Mouse (Mus musculus): ENCODE measurements at regions not wholly inside any gene's neighbourhood (a gene's known extent, or its start where the extent isn't known, plus 50 kb on each side); places are given as distances from the start of the nearest gene placed in this dataset.

- Histone ChIP-seq H3K36me3 (ENCODE audit: control insufficient read depth in 1 of 2, insufficient read depth in 2 of 2, low read length in 2 of 2) (peaks cover 0 to 2% of the 10 kb centered on the region in 2 experiments; a peak in 1 of 4 replicates), H3K27me3 (ENCODE audit: control insufficient read depth in 1 of 2, insufficient read depth in 2 of 2, low read length in 2 of 2) (no peaks in the 10 kb centered on the region), H3K4me1 (ENCODE audit: control insufficient read depth in 1 of 2, insufficient read depth in 2 of 2, low read length in 2 of 2) (0 out of 4 replicates have a peak, but pooled peaks cover 0 to 5% of the 10 kb centered on the region in 2 experiments), H3K4me3 (ENCODE audit: control insufficient read depth in 1 of 2, insufficient read depth in 1 of 2, low read depth in 2 of 2, low read length in 2 of 2) (no peak overlapping the region), H3K79me2 (ENCODE audit: control insufficient read depth, insufficient read depth, low read length, poor library complexity) (no peaks in the 10 kb centered on the region), H3K9me3 (replicated peaks; ENCODE audit: insufficient read depth, low read length) (no peaks in the 10 kb centered on the region), H3K9ac (ENCODE audit: control insufficient read depth, low read depth, low read length, poor library complexity, severe bottlenecking) (no peak overlapping the region), H3K27ac (ENCODE audit: control insufficient read depth, low read depth, low read length) (no peak overlapping the region)
- TF ChIP-seq KAT2A (conservative IDR thresholded peaks at IDR 0.05; ENCODE audit: low read depth, low read length), result no peak
- no peak for TF ChIP-seq HCFC1 (IDR thresholded peaks at IDR 0.05; ENCODE audit: low read depth, low read length)
- no peak for DNase-seq (ENCODE audit: low read depth, low spot score)
These were observed 88.5 kb upstream of the Akt3 start for GRCm38 (mm10) chr1:177346540-177346939.

GRCm38 (mm10) chr1:177345540-177345939 lies 87.5 kb upstream of the Akt3 start:
- DNase-seq (ENCODE audit: low read depth, low spot score), result no peak
- Histone ChIP-seq H3K9ac (ENCODE audit: control insufficient read depth, low read depth, low read length, poor library complexity, severe bottlenecking) (no peak overlapping the region), H3K36me3 (ENCODE audit: control insufficient read depth in 1 of 2, insufficient read depth in 2 of 2, low read length in 2 of 2) (peaks cover 0 to 2% of the 10 kb centered on the region in 2 experiments; a peak in 1 of 4 replicates), H3K4me1 (ENCODE audit: control insufficient read depth in 1 of 2, insufficient read depth in 2 of 2, low read length in 2 of 2) (0 out of 4 replicates have a peak, but pooled peaks cover 0 to 5% of the 10 kb centered on the region in 2 experiments), H3K27ac (ENCODE audit: control insufficient read depth, low read depth, low read length) (no peak overlapping the region), H3K9me3 (replicated peaks; ENCODE audit: insufficient read depth, low read length) (no peaks in the 10 kb centered on the region), H3K27me3 (ENCODE audit: control insufficient read depth in 1 of 2, insufficient read depth in 2 of 2, low read length in 2 of 2) (no peaks in the 10 kb centered on the region), H3K79me2 (ENCODE audit: control insufficient read depth, insufficient read depth, low read length, poor library complexity) (no peaks in the 10 kb centered on the region), H3K4me3 (ENCODE audit: control insufficient read depth in 1 of 2, insufficient read depth in 1 of 2, low read depth in 2 of 2, low read length in 2 of 2) (no peak overlapping the region)
- TF ChIP-seq MAFK (IDR thresholded peaks at IDR 0.05; ENCODE audit: borderline replicate concordance, low read depth, low read length) (no peak), RCOR1 (IDR thresholded peaks at IDR 0.05; ENCODE audit: low read depth, low read length) (no peak), ZNF384 (IDR thresholded peaks at IDR 0.05; ENCODE audit: low read depth, low read length) (no peak), MAZ (IDR thresholded peaks at IDR 0.05; ENCODE audit: low read depth, low read length) (no peak), POLR2A (IDR thresholded peaks at IDR 0.05; ENCODE audit: control insufficient read depth in 1 of 2, insufficient read depth in 1 of 2, low read depth in 1 of 2, low read length in 2 of 2, poor library complexity in 1 of 2) (no peak)

DNA sequence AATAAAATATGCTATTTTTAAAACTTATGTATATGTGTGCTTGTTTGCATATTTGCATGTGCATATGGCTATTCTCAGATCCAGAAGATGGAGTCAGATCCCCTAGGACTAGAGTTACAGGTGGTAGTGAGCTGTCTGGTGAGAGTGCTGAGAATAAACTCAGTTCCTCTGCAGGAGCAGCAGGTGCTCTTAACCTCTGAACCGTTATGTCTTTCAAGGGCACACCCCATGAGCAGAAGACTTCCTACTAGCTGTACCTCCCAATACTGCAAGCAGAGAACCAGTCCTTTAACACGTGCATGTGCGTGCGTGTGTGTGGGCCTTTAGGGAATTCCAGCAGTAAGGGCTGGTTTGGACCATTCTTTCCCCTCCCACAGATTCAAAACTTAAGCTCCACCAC lies 85.9 kb upstream of the Akt3 start:
- H3K4me3 ChIP-seq (ENCODE audit: control insufficient read depth in 1 of 2, insufficient read depth in 1 of 2, low read depth in 2 of 2, low read length in 2 of 2), result no peak overlapping the region
- no peak overlapping the region for H3K27ac ChIP-seq (ENCODE audit: control insufficient read depth, low read depth, low read length)
- TF ChIP-seq UBTF (IDR thresholded peaks at IDR 0.05; ENCODE audit: borderline replicate concordance, insufficient read depth, low read depth, low read length), result no peak
- no peak for TF ChIP-seq POLR2AphosphoS2 (IDR thresholded peaks at IDR 0.05; ENCODE audit: low read length)
- no peak for TF ChIP-seq BHLHE40 (IDR thresholded peaks at IDR 0.05; ENCODE audit: borderline replicate concordance, low read depth, low read length)
- no peak for TF ChIP-seq ZC3H11A (IDR thresholded peaks at IDR 0.05; ENCODE audit: low read depth, low read length)
- no peak for TF ChIP-seq ZMIZ1 (IDR thresholded peaks at IDR 0.05; ENCODE audit: low read depth, low read length)
- TF ChIP-seq MAX (IDR thresholded peaks at IDR 0.05; ENCODE audit: low read length), result no peak
- no peak for TF ChIP-seq KAT2A (conservative IDR thresholded peaks at IDR 0.05; ENCODE audit: low read depth, low read length)
- no peak for TF ChIP-seq USF2 (IDR thresholded peaks at IDR 0.05; ENCODE audit: borderline replicate concordance in 1 of 2, insufficient read depth in 1 of 2, low read depth in 1 of 2, low read length in 2 of 2)
- TF ChIP-seq CTCF (IDR thresholded peaks at IDR 0.05 in 2 of 3, conservative IDR thresholded peaks at IDR 0.05 in 1 of 3; ENCODE audit: control insufficient read depth in 1 of 3, insufficient read depth in 1 of 3, low read depth in 2 of 3, low read length in 3 of 3, poor library complexity in 1 of 3, severe bottlenecking in 1 of 3), result no peak
- no peak for TF ChIP-seq GATA1 (IDR thresholded peaks at IDR 0.05; ENCODE audit: low read depth, low read length)
- TF ChIP-seq USF1 (IDR thresholded peaks at IDR 0.05; ENCODE audit: low read depth, low read length), result no peak
- no peak for TF ChIP-seq MAZ (IDR thresholded peaks at IDR 0.05; ENCODE audit: low read depth, low read length)
- no peak for TF ChIP-seq SMC3 (IDR thresholded peaks at IDR 0.05; ENCODE audit: low read depth, low read length)
- H3K4me1 ChIP-seq (ENCODE audit: control insufficient read depth in 1 of 2, insufficient read depth in 2 of 2, low read length in 2 of 2), result 0 out of 4 replicates have a peak, but pooled peaks cover 0 to 5% of the 10 kb centered on the region in 2 experiments
- H3K9me3 ChIP-seq (replicated peaks; ENCODE audit: insufficient read depth, low read length), result no peaks in the 10 kb centered on the region
- H3K36me3 ChIP-seq (ENCODE audit: control insufficient read depth in 1 of 2, insufficient read depth in 2 of 2, low read length in 2 of 2), result peaks cover 0 to 2% of the 10 kb centered on the region in 2 experiments; a peak in 1 of 4 replicates
- no peaks in the 10 kb centered on the region for H3K27me3 ChIP-seq (ENCODE audit: control insufficient read depth in 1 of 2, insufficient read depth in 2 of 2, low read length in 2 of 2)
- H3K9ac ChIP-seq (ENCODE audit: control insufficient read depth, low read depth, low read length, poor library complexity, severe bottlenecking), result no peak overlapping the region
- DNase-seq (ENCODE audit: low read depth, low spot score), result no peak
- no peaks in the 10 kb centered on the region for H3K79me2 ChIP-seq (ENCODE audit: control insufficient read depth, insufficient read depth, low read length, poor library complexity)

All from MEL (cell line).